Mouse (Mus musculus) frontal cortex, adult 2 months (tissue): ENCODE measurements at regions not wholly inside any gene's neighbourhood (a gene's known extent, or its start where the extent isn't known, plus 50 kb on each side); places are given as distances from the start of the nearest gene placed in this dataset.

ENCODE experiments used
- DNase-seq, 2 experiments: peaks; one replicate each; pipeline ENCODE4 v3.0.0; 2022; ENCODE audit warnings: low spot score in 1 of 2; ENCODE audit errors: extremely low spot score in 1 of 2

- DNase-seq = no peak
Observed at GRCm38 (mm10) chr19:26234539-26234938, 370.3 kb upstream of the Smarca2 start.

GRCm38 (mm10) chr19:26244067-26244466 lies 360.8 kb upstream of the Smarca2 start:
- DNase-seq = no peak

- peak; percentile 62 to 75 for DNase-seq
Observed at GRCm38 (mm10) chr19:26249751-26250150, 355.1 kb upstream of the Smarca2 start.

- no peak for DNase-seq
Observed at GRCm38 (mm10) chr19:26258677-26259076, 346.2 kb upstream of the Smarca2 start.

- peak; percentile 72 to 74 for DNase-seq
Observed at GRCm38 (mm10) chr19:26261530-26261929, 343.3 kb upstream of the Smarca2 start.

GRCm38 (mm10) chr19:26296360-26296759 lies 308.5 kb upstream of the Smarca2 start:
- no peak for DNase-seq

- peak; percentile 38 to 66 for DNase-seq
Observed at GRCm38 (mm10) chr19:26308477-26309135, 296.2 kb upstream of the Smarca2 start.

- no peak for DNase-seq
Observed at GRCm38 (mm10) chr19:26318977-26319376, 285.9 kb upstream of the Smarca2 start.

GRCm38 (mm10) chr19:26323682-26324081 lies 281.2 kb upstream of the Smarca2 start:
- DNase-seq = peak in 1 of 2 experiments; percentile 9

- no peak for DNase-seq
Observed at GRCm38 (mm10) chr19:26339120-26339519, 265.7 kb upstream of the Smarca2 start.

GRCm38 (mm10) chr19:26340155-26340554 lies 264.7 kb upstream of the Smarca2 start:
- peak; percentile 8 to 37 for DNase-seq

GRCm38 (mm10) chr19:26355054-26355453 lies 249.8 kb upstream of the Smarca2 start:
- DNase-seq = no peak

- DNase-seq = peak; percentile 41 to 59
Observed at GRCm38 (mm10) chr19:26383961-26384381, 220.9 kb upstream of the Smarca2 start.

- peak; percentile 17 to 34 for DNase-seq
Observed at GRCm38 (mm10) chr19:26386075-26386474, 218.8 kb upstream of the Smarca2 start.

- peak; percentile 2 to 25 for DNase-seq
Observed at GRCm38 (mm10) chr19:26412684-26413083, 192.2 kb upstream of the Smarca2 start.

GRCm38 (mm10) chr19:26414476-26415024 lies 190.3 kb upstream of the Smarca2 start:
- no peak for DNase-seq

- DNase-seq = no peak
Observed at GRCm38 (mm10) chr19:26419781-26420180, 185.1 kb upstream of the Smarca2 start.

- no peak for DNase-seq
Observed at GRCm38 (mm10) chr19:26439163-26439562, 165.7 kb upstream of the Smarca2 start.

- no peak for DNase-seq
Observed at GRCm38 (mm10) chr19:26445309-26445708, 159.5 kb upstream of the Smarca2 start.

GRCm38 (mm10) chr19:26447427-26448023 lies 157.3 kb upstream of the Smarca2 start:
- DNase-seq = peak in 1 of 2 experiments; percentile 10

- no peak for DNase-seq
Observed at GRCm38 (mm10) chr19:26461712-26462111, 143.1 kb upstream of the Smarca2 start.

- DNase-seq = peak in 1 of 2 experiments; percentile 52
Observed at GRCm38 (mm10) chr19:26465228-26465627, 139.6 kb upstream of the Smarca2 start.
